Comparison of ENCODE assay signal across 15 mouse cellular contexts in the genomic region with DNA sequence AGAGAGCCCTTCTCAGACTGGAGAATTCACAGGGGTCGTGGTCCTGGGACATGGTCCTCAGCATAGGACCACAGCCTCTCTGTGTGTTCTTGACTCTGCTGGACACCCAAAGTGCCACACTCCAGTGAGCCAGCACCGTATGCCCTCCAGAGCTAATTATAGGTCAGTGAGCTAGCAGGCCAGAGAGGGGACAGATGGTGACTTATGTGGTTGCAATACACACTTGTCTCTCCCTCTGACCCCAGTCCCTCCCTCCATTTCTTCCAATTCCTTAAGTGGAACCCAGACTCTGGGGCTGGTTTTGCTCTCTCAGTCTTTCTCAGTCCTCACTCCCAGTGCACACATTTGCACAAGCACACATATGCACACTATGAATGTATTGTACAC. TPM values are rescaled to one million over a fixed set of nuclear protein-coding genes. Genes with fewer than 3 reads are reported as not detected.
A peak's percentile ranks its signal among the peaks of the same experiment; 100 is the strongest.
DNase-seq lines count a peak whose midpoint lies in the region; ATAC-seq and TF ChIP-seq lines count a peak whose summit lies in the region.
"Had no signal": no experiment of that assay in that cellular context is flagged by ENCODE, and none has a peak within 500 bp of the region (broad histone marks: within the 10 kb centered on the region; RNA-seq: fewer than 3 reads in every experiment).

No protein-coding gene starts in this region.

- peaks cover 6% of the 10 kb centered on the region; the same call in 1 of the 2 replicates for H3K36me3 ChIP-seq in forebrain, postnatal 0 days (ENCODE audit: insufficient read depth)
- H3K36me3 ChIP-seq in forebrain, embryonic 12.5 days (replicated peaks) = peaks cover 16% of the 10 kb centered on the region
- H3K36me3 ChIP-seq in midbrain, embryonic 11.5 days (ENCODE audit: control insufficient read depth, insufficient read depth, low read length) = peaks cover 4% of the 10 kb centered on the region; the same call in 1 of the 2 replicates
- H3K36me3 ChIP-seq in midbrain, embryonic 10.5 days = peaks cover 16% of the 10 kb centered on the region
- H3K36me3 ChIP-seq in heart, embryonic 10.5 days = peaks cover 20% of the 10 kb centered on the region
- peaks cover 14% of the 10 kb centered on the region for H3K36me3 ChIP-seq in neural tube, embryonic 15.5 days

- H3K27me3 ChIP-seq in forebrain, postnatal 0 days (ENCODE audit: insufficient read depth, low read length) = no peaks in the 10 kb centered on the region
- H3K27me3 ChIP-seq in forebrain, embryonic 12.5 days = 0 out of 2 replicates have a peak, but pooled peaks cover 10% of the 10 kb centered on the region
- no peaks in the 10 kb centered on the region for H3K27me3 ChIP-seq in midbrain, embryonic 11.5 days (ENCODE audit: control insufficient read depth, insufficient read depth, low read length)
- peaks cover 20% of the 10 kb centered on the region for H3K27me3 ChIP-seq in midbrain, embryonic 10.5 days (ENCODE audit: low read depth, poor library complexity, severe bottlenecking)
- no peaks in the 10 kb centered on the region for H3K27me3 ChIP-seq in heart, embryonic 10.5 days (ENCODE audit: insufficient read depth, poor library complexity, severe bottlenecking)
- no peaks in the 10 kb centered on the region for H3K27me3 ChIP-seq in neural tube, embryonic 15.5 days (replicated peaks)

- intact Hi-C loops in left cerebral cortex, postnatal 4 days (cut with DNase I) = no loop called here

- WGBS in forebrain, postnatal 0 days = 75% methylated on average over 2 of the region's 2 CpGs
- WGBS in forebrain, embryonic 12.5 days = 80% methylated on average over 2 of the region's 2 CpGs
- 76% methylated on average over 2 of the region's 2 CpGs for WGBS in midbrain, embryonic 11.5 days
- WGBS in midbrain, embryonic 10.5 days = 73% methylated on average over 2 of the region's 2 CpGs
- 55% methylated on average over 2 of the region's 2 CpGs for WGBS in heart, embryonic 10.5 days
- 68% methylated on average over 2 of the region's 2 CpGs for WGBS in neural tube, embryonic 15.5 days

- H3K4me2 ChIP-seq in forebrain, postnatal 0 days (ENCODE audit: low read depth) = peak overlapping the region; percentile 74
- H3K4me2 ChIP-seq in forebrain, embryonic 12.5 days = no peak overlapping the region
- no peak overlapping the region for H3K4me2 ChIP-seq in midbrain, embryonic 11.5 days
- H3K4me2 ChIP-seq in neural tube, embryonic 15.5 days = peak overlapping the region; percentile 79

- H3K27ac ChIP-seq in forebrain, postnatal 0 days (ENCODE audit: low read depth, low read length) = no peak overlapping the region
- no peak overlapping the region for H3K27ac ChIP-seq in forebrain, embryonic 12.5 days
- H3K27ac ChIP-seq in midbrain, embryonic 11.5 days (ENCODE audit: low read depth, low read length) = no peak overlapping the region
- no peak overlapping the region for H3K27ac ChIP-seq in midbrain, embryonic 10.5 days (replicated peaks)
- H3K27ac ChIP-seq in heart, embryonic 10.5 days = peak overlapping the region; percentile 67
- no peak overlapping the region for H3K27ac ChIP-seq in neural tube, embryonic 15.5 days (replicated peaks)

- TF ChIP-seq CTCF in forebrain, postnatal 0 days (IDR thresholded peaks at IDR 0.05; ENCODE audit: low read depth) = no peak

- no peak overlapping the region for H3K4me3 ChIP-seq in forebrain, postnatal 0 days (ENCODE audit: low read depth, low read length)
- H3K4me3 ChIP-seq in forebrain, embryonic 12.5 days (replicated peaks) = no peak overlapping the region
- H3K4me3 ChIP-seq in midbrain, embryonic 11.5 days (ENCODE audit: low read depth, low read length) = no peak overlapping the region
- H3K4me3 ChIP-seq in midbrain, embryonic 10.5 days = no peak overlapping the region
- H3K4me3 ChIP-seq in heart, embryonic 10.5 days = peak overlapping the region; percentile 68
- peak overlapping the region; percentile 58 for H3K4me3 ChIP-seq in neural tube, embryonic 15.5 days (replicated peaks)

- H3K9ac ChIP-seq in forebrain, postnatal 0 days = no peak overlapping the region
- no peak overlapping the region for H3K9ac ChIP-seq in forebrain, embryonic 12.5 days
- H3K9ac ChIP-seq in midbrain, embryonic 11.5 days (ENCODE audit: low read length) = no peak overlapping the region
- peak overlapping the region; percentile 34; the same call in 1 of the 2 replicates for H3K9ac ChIP-seq in neural tube, embryonic 15.5 days (replicated peaks)

- H3K9me3 ChIP-seq in forebrain, postnatal 0 days (ENCODE audit: low read length) = no peaks in the 10 kb centered on the region
- no peaks in the 10 kb centered on the region for H3K9me3 ChIP-seq in forebrain, embryonic 12.5 days
- H3K9me3 ChIP-seq in midbrain, embryonic 11.5 days (ENCODE audit: control insufficient read depth, low read length) = no peaks in the 10 kb centered on the region
- no peaks in the 10 kb centered on the region for H3K9me3 ChIP-seq in midbrain, embryonic 10.5 days (replicated peaks)
- no peaks in the 10 kb centered on the region for H3K9me3 ChIP-seq in heart, embryonic 10.5 days
- no peaks in the 10 kb centered on the region for H3K9me3 ChIP-seq in neural tube, embryonic 15.5 days (replicated peaks)

- DNase-seq in forebrain, postnatal 0 days = no peak
- peak; percentile 47 for DNase-seq in midbrain, embryonic 11.5 days (ENCODE audit: low spot score, missing footprints)
- no peak for DNase-seq in midbrain, embryonic 10.5 days (ENCODE audit: low spot score)
- no peak for DNase-seq in heart, embryonic 10.5 days (ENCODE audit: low spot score)
- no peak for DNase-seq in adrenal gland, postnatal 25 days
- no peak for DNase-seq in left cerebral cortex, postnatal 4 days
- DNase-seq: kidney, adult 9 months; lung, adult 2 months; thymus, postnatal 36 days had no signal

- no peaks in the 10 kb centered on the region for H3K4me1 ChIP-seq in forebrain, postnatal 0 days (ENCODE audit: insufficient read depth)
- peaks cover 15% of the 10 kb centered on the region for H3K4me1 ChIP-seq in forebrain, embryonic 12.5 days
- H3K4me1 ChIP-seq in midbrain, embryonic 11.5 days (ENCODE audit: control insufficient read depth, insufficient read depth, low read length) = peaks cover 9% of the 10 kb centered on the region
- peaks cover 30% of the 10 kb centered on the region for H3K4me1 ChIP-seq in midbrain, embryonic 10.5 days
- H3K4me1 ChIP-seq in heart, embryonic 10.5 days = peaks cover 72% of the 10 kb centered on the region
- H3K4me1 ChIP-seq in neural tube, embryonic 15.5 days = peaks cover 24% of the 10 kb centered on the region

- no peak for ATAC-seq in forebrain, postnatal 0 days
- no peak for ATAC-seq in forebrain, embryonic 12.5 days (ENCODE audit: low FRiP score)
- ATAC-seq in midbrain, embryonic 11.5 days (ENCODE audit: low FRiP score) = no peak
- no peak for ATAC-seq in neural tube, embryonic 15.5 days (ENCODE audit: low FRiP score)
- ATAC-seq: activated CD4-positive, CD25-positive, alpha-beta regulatory T cell, adult 4 months had no signal

RNA-seq across cellular contexts. Expression of a gene that starts 9.5 kb away (rescaled TPM):
- total RNA-seq in forebrain, postnatal 0 days (2014; rRNA removed) = 26.9 and 31.9 TPM in 2 replicates
- 12.7 and 17.5 TPM in 2 replicates for polyA plus RNA-seq in forebrain, postnatal 0 days (2015; fragmentation: Nextera tagmentation; extraction: Ambion mirVana)
- 3.1 and 3.2 TPM in 2 replicates for polyA plus RNA-seq in forebrain, embryonic 12.5 days (2016; fragmentation: Nextera tagmentation; extraction: Ambion mirVana)
- polyA plus RNA-seq in midbrain, embryonic 11.5 days (2014; fragmentation: Nextera tagmentation; extraction: Ambion mirVana) = 1.9 and 2.6 TPM in 2 replicates
- polyA plus RNA-seq in midbrain, embryonic 10.5 days (2016; fragmentation: Nextera tagmentation; extraction: Ambion mirVana) = 2.0 and 3.5 TPM in 2 replicates
- polyA plus RNA-seq in heart, embryonic 10.5 days (2016; fragmentation: Nextera tagmentation; extraction: Ambion mirVana) = 8.5 and 16.0 TPM in 2 replicates
- polyA plus RNA-seq in neural tube, embryonic 15.5 days (2015; fragmentation: Nextera tagmentation; extraction: Ambion mirVana) = 29.1 and 31.6 TPM in 2 replicates
- 0.67 and 2.0 TPM in 2 replicates for total RNA-seq in adrenal gland, postnatal 25 days (2021)
- 10 to 100 TPM; 62.6 to 72.1 TPM for total RNA-seq in left cerebral cortex, postnatal 4 days (2021)

RNA-seq across cellular contexts. Expression of a gene that starts 19.5 kb away (rescaled TPM):
- total RNA-seq in forebrain, postnatal 0 days (2014; rRNA removed) = 177 and 184 TPM in 2 replicates
- polyA plus RNA-seq in forebrain, postnatal 0 days (2015; fragmentation: Nextera tagmentation; extraction: Ambion mirVana) = 103 and 123 TPM in 2 replicates
- polyA plus RNA-seq in forebrain, embryonic 12.5 days (2016; fragmentation: Nextera tagmentation; extraction: Ambion mirVana) = 130 and 131 TPM in 2 replicates
- polyA plus RNA-seq in midbrain, embryonic 11.5 days (2014; fragmentation: Nextera tagmentation; extraction: Ambion mirVana) = 128 and 137 TPM in 2 replicates
- 122 and 128 TPM in 2 replicates for polyA plus RNA-seq in midbrain, embryonic 10.5 days (2016; fragmentation: Nextera tagmentation; extraction: Ambion mirVana)
- polyA plus RNA-seq in heart, embryonic 10.5 days (2016; fragmentation: Nextera tagmentation; extraction: Ambion mirVana) = 81.9 and 95.9 TPM in 2 replicates
- polyA plus RNA-seq in neural tube, embryonic 15.5 days (2015; fragmentation: Nextera tagmentation; extraction: Ambion mirVana) = 110 and 112 TPM in 2 replicates
- 47.2 and 56.3 TPM in 2 replicates for total RNA-seq in adrenal gland, postnatal 25 days (2021)
- 100 to 1,000 TPM; 110 to 122 TPM for total RNA-seq in left cerebral cortex, postnatal 4 days (2021)

RNA-seq across cellular contexts. Expression of a gene that starts 43.5 kb away (rescaled TPM):
- not detected in 2 replicates for total RNA-seq in forebrain, postnatal 0 days (2014; rRNA removed)
- polyA plus RNA-seq in forebrain, postnatal 0 days (2015; fragmentation: Nextera tagmentation; extraction: Ambion mirVana) = not detected in 2 replicates
- polyA plus RNA-seq in forebrain, embryonic 12.5 days (2016; fragmentation: Nextera tagmentation; extraction: Ambion mirVana) = not detected in 2 replicates
- not detected in 2 replicates for polyA plus RNA-seq in midbrain, embryonic 11.5 days (2014; fragmentation: Nextera tagmentation; extraction: Ambion mirVana)
- not detected in 2 replicates for polyA plus RNA-seq in midbrain, embryonic 10.5 days (2016; fragmentation: Nextera tagmentation; extraction: Ambion mirVana)
- polyA plus RNA-seq in heart, embryonic 10.5 days (2016; fragmentation: Nextera tagmentation; extraction: Ambion mirVana) = not detected in 2 replicates
- polyA plus RNA-seq in neural tube, embryonic 15.5 days (2015; fragmentation: Nextera tagmentation; extraction: Ambion mirVana) = not detected in 2 replicates
- not detected in 2 replicates for total RNA-seq in adrenal gland, postnatal 25 days (2021)
- total RNA-seq in left cerebral cortex, postnatal 4 days (2021) = not detected
- total RNA-seq: left cerebral cortex, adult 18-20 months; megakaryocyte-erythroid progenitor cell, adult 5-6 weeks had no signal
- polyA plus RNA-seq: activated CD4-positive, CD25-positive, alpha-beta regulatory T cell, adult 4 months; G1E; lung, adult 2 months had no signal

RNA-seq across cellular contexts. Expression of a gene that starts 52.5 kb away (rescaled TPM):
- 0.08 and 0.29 TPM in 2 replicates for total RNA-seq in forebrain, postnatal 0 days (2014; rRNA removed)
- 0.19 and 0.28 TPM in 2 replicates for polyA plus RNA-seq in forebrain, postnatal 0 days (2015; fragmentation: Nextera tagmentation; extraction: Ambion mirVana)
- polyA plus RNA-seq in forebrain, embryonic 12.5 days (2016; fragmentation: Nextera tagmentation; extraction: Ambion mirVana) = 1.2 TPM in 1 of 2 replicates, not detected in the other
- polyA plus RNA-seq in midbrain, embryonic 11.5 days (2014; fragmentation: Nextera tagmentation; extraction: Ambion mirVana) = not detected in 2 replicates
- 0.07 TPM in 1 of 2 replicates, not detected in the other for polyA plus RNA-seq in midbrain, embryonic 10.5 days (2016; fragmentation: Nextera tagmentation; extraction: Ambion mirVana)
- 0.86 and 2.3 TPM in 2 replicates for polyA plus RNA-seq in heart, embryonic 10.5 days (2016; fragmentation: Nextera tagmentation; extraction: Ambion mirVana)
- polyA plus RNA-seq in neural tube, embryonic 15.5 days (2015; fragmentation: Nextera tagmentation; extraction: Ambion mirVana) = 7.1 and 9.9 TPM in 2 replicates
- total RNA-seq in adrenal gland, postnatal 25 days (2021) = not detected in 2 replicates
- total RNA-seq in left cerebral cortex, postnatal 4 days (2021) = not detected
- total RNA-seq: G1E; left cerebral cortex, adult 18-20 months; megakaryocyte-erythroid progenitor cell, adult 5-6 weeks had no signal
- polyA plus RNA-seq: activated CD4-positive, CD25-positive, alpha-beta regulatory T cell, adult 4 months; G1E had no signal

Comparison
In these comparisons a context has a peak if more than half of its experiments do, and no peak if none do; other contexts are left out.
1. H3K4me2 ChIP-seq: peak in forebrain, postnatal 0 days (single experiment) and neural tube, embryonic 15.5 days (single experiment); none in forebrain, embryonic 12.5 days (single experiment) and midbrain, embryonic 11.5 days (single experiment).
2. H3K4me3 ChIP-seq: peak in heart, embryonic 10.5 days (single experiment) and neural tube, embryonic 15.5 days (single experiment); none in forebrain, postnatal 0 days (single experiment), forebrain, embryonic 12.5 days (single experiment), midbrain, embryonic 11.5 days (single experiment) and midbrain, embryonic 10.5 days (single experiment).